Mouse (Mus musculus) cortical plate, adult 2 months (tissue): ENCODE results near the gene Osbpl9. TPM values are rescaled to one million over a fixed set of nuclear protein-coding genes. Genes with fewer than 3 reads are reported as not detected.

ENCODE experiments used
- H3K27ac ChIP-seq: fragments of 200-500 bp; 2 replicates; pipeline ENCODE4 v1.5.1; 2012; ENCODE audit warnings: low read length, control low read depth, inconsistent platforms; ENCODE audit not compliant: insufficient read depth
- H3K4me1 ChIP-seq: fragments of 200-500 bp; 2 replicates; pipeline ENCODE4 v1.6.1; 2011; ENCODE audit warnings: low read length; ENCODE audit not compliant: control insufficient read depth, insufficient read depth
- H3K4me3 ChIP-seq: fragments of 200-500 bp; 2 replicates; pipeline ENCODE4 v1.5.1; 2011; ENCODE audit warnings: mild to moderate bottlenecking, low read length, control low read depth; ENCODE audit not compliant: insufficient read depth
- CTCF ChIP-seq: fragments of 200-500 bp; IDR thresholded peaks from 2 replicates; pipeline ENCODE4 v1.5.1; 2011; ENCODE audit warnings: mild to moderate bottlenecking, control low read depth, low read length; ENCODE audit not compliant: insufficient read depth; ENCODE audit errors: extremely low read depth
- POLR2A ChIP-seq: fragments of 200-500 bp; IDR thresholded peaks from 2 replicates; pipeline ENCODE4 v1.6.1; 2011; ENCODE audit warnings: mild to moderate bottlenecking, low read length, control low read depth; ENCODE audit not compliant: insufficient read depth; ENCODE audit errors: extremely low read depth
- polyA plus RNA-seq: library from polyadenylated mRNA; depleted of rRNA; stranded (reverse); fragments of >200 nt; gene quantifications from 2 replicates; pipeline ENCODE4 v1.2.3, GENCODE M21; 2012

The Osbpl9 gene
- polyA plus RNA-seq, 1 experiment: 54.2 TPM

GRCm38 (mm10) chr4:109112915-109113505 is 89.1 kb downstream of the Osbpl9 start:
- Histone ChIP-seq H3K4me3 (no peak overlapping the region), H3K27ac (no peak overlapping the region)
- no peak for TF ChIP-seq CTCF
- no peak for TF ChIP-seq POLR2A

DNA sequence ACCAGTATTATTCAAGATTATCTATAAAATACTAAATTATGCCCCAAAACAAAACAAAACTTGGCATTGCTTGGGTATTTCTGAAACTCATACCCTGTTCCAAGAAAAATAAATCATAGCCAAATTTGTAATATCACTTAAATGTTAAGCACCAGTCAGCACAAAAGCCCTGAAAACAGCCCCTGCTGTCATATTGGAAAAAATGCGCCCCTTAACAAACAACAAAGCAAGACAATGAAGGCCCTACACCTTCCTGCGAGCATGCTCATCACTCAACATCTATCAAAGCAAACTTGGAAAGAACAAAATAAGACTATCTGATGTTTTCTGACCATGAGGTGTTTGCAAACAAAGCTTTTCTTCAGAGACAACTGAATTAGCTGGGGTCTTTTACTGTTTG is 91.1 kb downstream of the Osbpl9 start:
- no peak for TF ChIP-seq POLR2A
- no peak for TF ChIP-seq CTCF
- no peak overlapping the region for H3K4me3 ChIP-seq
- 0 out of 2 replicates have a peak, but pooled peaks cover 2% of the 10 kb centered on the region for H3K4me1 ChIP-seq
- H3K27ac ChIP-seq: no peak overlapping the region

More at GRCm38 (mm10) chr4:109112915-109113505, 89.1 kb downstream of the Osbpl9 start:
- peaks cover 2% of the 10 kb centered on the region for H3K4me1 ChIP-seq

GRCm38 (mm10) chr4:109109686-109110085 is 92.4 kb downstream of the Osbpl9 start:
- Histone ChIP-seq H3K27ac (no peak overlapping the region), H3K4me3 (no peak overlapping the region)
- TF ChIP-seq POLR2A: no peak
- no peak for TF ChIP-seq CTCF

GRCm38 (mm10) chr4:109109012-109109411 is 93.1 kb downstream of the Osbpl9 start:
- Histone ChIP-seq H3K4me1 (0 out of 2 replicates have a peak, but pooled peaks cover 2% of the 10 kb centered on the region), H3K4me3 (no peak overlapping the region), H3K27ac (no peak overlapping the region)
- no peak for TF ChIP-seq POLR2A
- TF ChIP-seq CTCF: no peak

More at GRCm38 (mm10) chr4:109109686-109110085, 92.4 kb downstream of the Osbpl9 start:
- H3K4me1 ChIP-seq: 0 out of 2 replicates have a peak, but pooled peaks cover 2% of the 10 kb centered on the region

- no peak overlapping the region for H3K4me3 ChIP-seq
- H3K27ac ChIP-seq: no peak overlapping the region
- TF ChIP-seq CTCF: no peak
- no peak for TF ChIP-seq POLR2A
- 0 out of 2 replicates have a peak, but pooled peaks cover 2% of the 10 kb centered on the region for H3K4me1 ChIP-seq
These were observed 95.5 kb downstream of the Osbpl9 start for GRCm38 (mm10) chr4:109106594-109106993.

- Histone ChIP-seq H3K4me1 (0 out of 2 replicates have a peak, but pooled peaks cover 2% of the 10 kb centered on the region), H3K4me3 (no peak overlapping the region), H3K27ac (no peak overlapping the region)
- TF ChIP-seq POLR2A (no peak), CTCF (no peak)
These were observed 96.0 kb downstream of the Osbpl9 start for GRCm38 (mm10) chr4:109106034-109106433.

DNA sequence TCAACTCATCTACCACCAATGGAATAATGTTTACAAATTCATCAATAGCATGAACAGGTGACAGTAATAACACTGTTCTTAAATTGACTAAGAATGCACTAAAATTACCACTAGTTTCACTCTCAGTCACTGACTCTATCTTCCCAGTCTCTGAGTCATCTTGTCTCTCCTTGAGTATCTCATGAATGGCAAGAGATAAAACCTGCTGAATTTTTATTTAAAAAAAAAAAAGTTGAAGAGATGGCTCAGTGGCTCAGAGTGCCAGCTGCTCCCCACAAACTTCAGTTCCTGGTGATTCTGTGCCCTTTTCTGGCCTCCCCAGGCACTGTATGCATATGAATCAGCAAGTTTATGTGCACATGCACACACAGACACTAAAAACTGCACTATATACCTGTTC is 96.8 kb downstream of the Osbpl9 start:
- 0 out of 2 replicates have a peak, but pooled peaks cover 2% of the 10 kb centered on the region for H3K4me1 ChIP-seq
- no peak overlapping the region for H3K27ac ChIP-seq
- H3K4me3 ChIP-seq: no peak overlapping the region
- TF ChIP-seq CTCF (no peak), POLR2A (no peak)

DNA sequence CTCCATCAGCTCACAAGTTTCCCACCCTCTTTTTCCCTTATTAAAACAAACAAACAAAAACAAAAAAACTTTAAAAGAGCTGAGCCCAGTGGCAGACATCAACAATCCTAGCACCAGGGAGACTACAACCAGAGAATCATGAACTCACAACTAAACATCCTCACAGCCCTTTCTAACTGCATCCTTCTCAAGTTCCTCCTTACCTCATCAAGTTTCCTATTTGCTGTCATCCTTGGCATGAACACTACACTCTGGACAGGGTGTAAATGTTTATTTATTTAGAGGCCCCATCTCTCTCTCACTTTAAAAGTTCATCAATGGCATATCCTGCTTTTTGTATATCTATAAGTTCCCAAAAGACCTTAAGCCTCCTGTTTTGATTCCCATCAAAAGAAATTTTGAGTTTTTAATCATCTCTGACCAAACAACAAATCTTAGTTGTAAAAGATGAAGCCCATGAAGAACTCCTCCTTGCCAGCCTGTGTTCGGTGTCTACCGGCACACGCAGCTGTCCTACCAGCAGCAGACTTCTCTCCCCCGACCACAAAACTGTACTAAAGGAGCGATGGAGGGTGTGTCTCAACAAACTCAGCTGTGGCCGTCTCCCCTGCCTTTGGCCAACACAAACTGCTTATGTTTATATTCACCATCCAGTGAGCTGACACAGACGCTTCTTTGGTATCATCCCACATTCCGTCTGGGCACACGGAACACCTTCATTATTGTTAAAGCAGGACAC is 98.8 kb downstream of the Osbpl9 start:
- TF ChIP-seq CTCF (no peak), POLR2A (no peak)
- H3K4me3 ChIP-seq: no peak overlapping the region
- no peak overlapping the region for H3K27ac ChIP-seq
- 0 out of 2 replicates have a peak, but pooled peaks cover 2% of the 10 kb centered on the region for H3K4me1 ChIP-seq

DNA sequence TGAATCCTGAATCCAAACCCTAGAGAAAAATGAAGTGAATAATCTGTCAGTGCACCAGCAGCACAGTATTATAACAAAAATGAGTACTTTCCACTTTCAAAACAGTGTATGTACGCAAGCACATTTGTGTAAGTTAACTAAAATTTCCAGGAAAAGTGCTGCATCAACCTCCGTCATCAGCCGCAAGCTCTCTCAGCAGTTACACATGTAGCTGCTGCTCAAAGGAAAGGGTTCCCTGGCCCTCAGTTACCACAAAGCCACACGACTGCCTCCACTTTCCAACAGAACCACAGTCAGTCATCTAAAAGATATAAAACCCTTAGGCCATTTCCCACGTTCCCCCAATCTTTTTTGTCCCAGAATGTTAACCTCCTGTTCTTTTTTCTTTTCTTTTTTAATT is 99.5 kb downstream of the Osbpl9 start:
- no peak for TF ChIP-seq POLR2A
- no peak for TF ChIP-seq CTCF
- no peak overlapping the region for H3K27ac ChIP-seq
- H3K4me3 ChIP-seq: no peak overlapping the region
- H3K4me1 ChIP-seq: 0 out of 2 replicates have a peak, but pooled peaks cover 2% of the 10 kb centered on the region
